Mouse (Mus musculus) myocyte (in vitro differentiated cells): Measurements from ENCODE around the gene Plin3. TPM values are rescaled to one million over a fixed set of nuclear protein-coding genes. Genes with fewer than 3 reads are reported as not detected.

ENCODE experiments used
- H3K27me3 ChIP-seq: one replicate; pipeline ENCODE4 v1.6.1; 2011; ENCODE audit not compliant: control insufficient read depth, insufficient read depth, insufficient read length
- H3K36me3 ChIP-seq: one replicate; pipeline ENCODE4 v1.6.1; 2011; ENCODE audit not compliant: control insufficient read depth, insufficient read depth
- H3K4me2 ChIP-seq: one replicate; pipeline ENCODE4 v1.6.1; 2011; ENCODE audit warnings: low read depth, control low read depth
- H3K4me3 ChIP-seq: one replicate; pipeline ENCODE4 v1.5.1; 2011; ENCODE audit warnings: mild to moderate bottlenecking, control low read depth, moderate library complexity
- H3K79me2 ChIP-seq: one replicate; pipeline ENCODE4 v1.6.1; 2011; ENCODE audit not compliant: control insufficient read depth, insufficient read depth
- H3ac ChIP-seq: one replicate; pipeline ENCODE4 v1.6.1; 2011; ENCODE audit not compliant: control insufficient read depth, insufficient read length
- CEBPB ChIP-seq: IDR thresholded peaks from 2 replicates; pipeline ENCODE4 v1.6.1; 2011; ENCODE audit warnings: mild to moderate bottlenecking, moderate library complexity; ENCODE audit not compliant: poor library complexity, insufficient read depth, severe bottlenecking
- E2F4 ChIP-seq: IDR thresholded peaks from one replicate; pipeline ENCODE4 v1.6.1; 2011; ENCODE audit warnings: mild to moderate bottlenecking, control low read depth, moderate library complexity; ENCODE audit not compliant: insufficient read depth
- MAX ChIP-seq: IDR thresholded peaks from one replicate; pipeline ENCODE4 v1.6.1; 2011; ENCODE audit warnings: low read depth, mild to moderate bottlenecking, control low read depth
- MYOD1 ChIP-seq, 3 experiments: IDR thresholded peaks; one replicate each; pipeline ENCODE4 v1.6.1; 2011; ENCODE audit warnings: control low read depth in 2 of 3, low read depth in 2 of 3, mild to moderate bottlenecking in 2 of 3, moderate library complexity in 1 of 3; ENCODE audit not compliant: insufficient read length in 2 of 3, control insufficient read depth in 1 of 3
- MYOG ChIP-seq, 3 experiments: IDR thresholded peaks; one replicate each; pipeline ENCODE4 v1.6.1; 2011; ENCODE audit warnings: control low read depth in 2 of 3, low read depth in 2 of 3, mild to moderate bottlenecking in 2 of 3; ENCODE audit not compliant: insufficient read length in 2 of 3, control insufficient read depth in 1 of 3, insufficient read depth in 1 of 3
- POLR2A ChIP-seq: IDR thresholded peaks from one replicate; pipeline ENCODE4 v1.6.1; 2011; ENCODE audit warnings: low read depth, mild to moderate bottlenecking, control low read depth, moderate library complexity; ENCODE audit not compliant: insufficient read length
- POLR2AphosphoS2 ChIP-seq: IDR thresholded peaks from one replicate; pipeline ENCODE4 v1.6.1; 2011; ENCODE audit warnings: low read depth, control low read depth; ENCODE audit not compliant: insufficient read length
- REST ChIP-seq: IDR thresholded peaks from one replicate; pipeline ENCODE4 v1.6.1; 2011; ENCODE audit warnings: mild to moderate bottlenecking, control low read depth, moderate library complexity; ENCODE audit not compliant: insufficient read depth, insufficient read length
- SRF ChIP-seq: IDR thresholded peaks from one replicate; pipeline ENCODE4 v1.6.1; 2011; ENCODE audit warnings: low read depth; ENCODE audit not compliant: control insufficient read depth, insufficient read length
- TCF12 ChIP-seq: IDR thresholded peaks from one replicate; pipeline ENCODE4 v1.6.1; 2011; ENCODE audit warnings: mild to moderate bottlenecking, control low read depth; ENCODE audit not compliant: poor library complexity, insufficient read depth, severe bottlenecking
- TCF3 ChIP-seq: IDR thresholded peaks from one replicate; pipeline ENCODE4 v1.6.1; 2011; ENCODE audit warnings: low read depth, control low read depth; ENCODE audit not compliant: insufficient read length
- USF1 ChIP-seq: IDR thresholded peaks from one replicate; pipeline ENCODE4 v1.6.1; 2011; ENCODE audit warnings: low read depth, mild to moderate bottlenecking, control low read depth, moderate library complexity
- polyA plus RNA-seq: library from polyadenylated mRNA; unstranded; fragments of >200 nt; fragmentation: generic; extraction: Trizol; gene quantifications from one replicate; pipeline ENCODE4 v1.2.1, GENCODE M21; 2012; ENCODE audit warnings: missing spikeins

Plin3 gene
- polyA plus RNA-seq, 1 experiment, result 44.8 TPM

- Histone ChIP-seq H3K4me3 (peak within 1 kb of the TSS; percentile 83), H3K79me2 (peaks cover 35% of the 10 kb centered on the region), H3K4me2 (peak within 1 kb of the TSS; percentile 97), H3K36me3 (no peaks in the 10 kb centered on the region), H3K27me3 (no peaks in the 10 kb centered on the region), H3ac (peak within 1 kb of the TSS; percentile 5)
- peak; percentile 27 for TF ChIP-seq E2F4
- TF ChIP-seq TCF12, result no peak
These were observed 10.6 kb upstream of the Plin3 start, which contains the start of gene Uhrf1 for GRCm38 (mm10) chr17:56303160-56303846. Uhrf1 (plus strand) TSS chr17:56303321.

GRCm38 (mm10) chr17:56302363-56302996 is 9.8 kb upstream of the Plin3 start:
- H3K36me3 ChIP-seq, result no peaks in the 10 kb centered on the region
- H3K79me2 ChIP-seq, result peaks cover 32% of the 10 kb centered on the region
- peak overlapping the region; percentile 83 for H3K4me3 ChIP-seq
- H3K4me2 ChIP-seq, result peak overlapping the region; percentile 53
- TF ChIP-seq E2F4 (no peak), SRF (no peak), MYOG (IDR thresholded peaks at IDR 0.05; ENCODE audit: control insufficient read depth in 1 of 3, insufficient read depth in 1 of 3, insufficient read length in 2 of 3, low read depth in 2 of 3) (no peak), POLR2AphosphoS2 (no peak), TCF12 (no peak), USF1 (no peak), TCF3 (no peak), POLR2A (no peak), MYOD1 (IDR thresholded peaks at IDR 0.05; ENCODE audit: control insufficient read depth in 1 of 3, insufficient read length in 2 of 3, low read depth in 2 of 3) (no peak), REST (no peak), MAX (no peak), CEBPB (no peak)
- H3K27me3 ChIP-seq, result no peaks in the 10 kb centered on the region
- no peak overlapping the region for H3ac ChIP-seq

GRCm38 (mm10) chr17:56300186-56300585 is 7.5 kb upstream of the Plin3 start, which contains the start of gene Arrdc5:
Arrdc5 (minus strand) TSS chr17:56300286.
- Histone ChIP-seq H3K4me3 (no peak within 1 kb of the TSS), H3K27me3 (no peaks in the 10 kb centered on the region), H3K36me3 (no peaks in the 10 kb centered on the region), H3K4me2 (no peak within 1 kb of the TSS), H3ac (no peak within 1 kb of the TSS), H3K79me2 (peaks cover 10% of the 10 kb centered on the region)
- no peak for TF ChIP-seq MYOD1 (IDR thresholded peaks at IDR 0.05; ENCODE audit: control insufficient read depth in 1 of 3, insufficient read length in 2 of 3, low read depth in 2 of 3)
- TF ChIP-seq REST, result no peak
- TF ChIP-seq MAX, result no peak
- TF ChIP-seq USF1, result no peak
- TF ChIP-seq MYOG (IDR thresholded peaks at IDR 0.05; ENCODE audit: control insufficient read depth in 1 of 3, insufficient read depth in 1 of 3, insufficient read length in 2 of 3, low read depth in 2 of 3), result no peak
- TF ChIP-seq TCF3, result no peak
- no peak for TF ChIP-seq TCF12

GRCm38 (mm10) chr17:56298238-56298637 is 5.6 kb upstream of the Plin3 start:
- H3K36me3 ChIP-seq, result no peaks in the 10 kb centered on the region
- no peaks in the 10 kb centered on the region for H3K79me2 ChIP-seq
- H3K27me3 ChIP-seq, result no peaks in the 10 kb centered on the region
- TF ChIP-seq POLR2A (no peak), TCF3 (no peak), TCF12 (no peak), REST (no peak), E2F4 (no peak), CEBPB (no peak), POLR2AphosphoS2 (no peak), MAX (no peak)
- no peak overlapping the region for H3ac ChIP-seq
- no peak overlapping the region for H3K4me3 ChIP-seq
- H3K4me2 ChIP-seq, result no peak overlapping the region

- no peak for TF ChIP-seq MAX
- TF ChIP-seq USF1, result peak; percentile 14
- no peak for TF ChIP-seq E2F4
- Histone ChIP-seq H3K4me2 (no peak overlapping the region), H3K36me3 (no peaks in the 10 kb centered on the region), H3ac (no peak overlapping the region), H3K4me3 (no peak overlapping the region), H3K27me3 (no peaks in the 10 kb centered on the region), H3K79me2 (no peaks in the 10 kb centered on the region)
These were observed 3.5 kb upstream of the Plin3 start for GRCm38 (mm10) chr17:56296201-56296600.
